Mouse (Mus musculus): ENCODE data around the gene Eif4enif1. TPM values are rescaled to one million over a fixed set of nuclear protein-coding genes. Genes with fewer than 3 reads are reported as not detected.

The Eif4enif1 gene
- polyA plus RNA-seq, 1 experiment from 2014 or later, result 36.7 TPM

- Histone ChIP-seq H3K9ac (ENCODE audit: low read length) (peak overlapping the region; percentile 97), H3K36me3 (ENCODE audit: control insufficient read depth, insufficient read depth, low read length) (peaks cover 14% of the 10 kb centered on the region), H3K9me3 (replicated peaks; ENCODE audit: control insufficient read depth, low read length) (no peaks in the 10 kb centered on the region), H3K27me3 (replicated peaks; ENCODE audit: control insufficient read depth, insufficient read depth, low read length) (no peaks in the 10 kb centered on the region), H3K27ac (ENCODE audit: low read depth, low read length) (peak overlapping the region; percentile 100), H3K4me3 (ENCODE audit: low read depth, low read length) (peak overlapping the region; percentile 85), H3K4me1 (ENCODE audit: control insufficient read depth, insufficient read depth, low read length) (peaks cover 23% of the 10 kb centered on the region), H3K4me2 (ENCODE audit: low read length) (peak overlapping the region; percentile 99)
- WGBS, result under 1% methylated on average over 25 of the region's 40 CpGs
- ATAC-seq, result peak; percentile 80
- peak; percentile 96 for DNase-seq (ENCODE audit: low spot score)
Observed at GRCm38 (mm10) chr11:3289302-3289802, 87.2 kb downstream of the Eif4enif1 start.

- ATAC-seq, result peak; percentile 52
Observed at GRCm38 (mm10) chr11:3289803-3290639, 87.8 kb downstream of the Eif4enif1 start.

GRCm38 (mm10) chr11:3290640-3291310 is 88.6 kb downstream of the Eif4enif1 start:
- Histone ChIP-seq H3K9ac (ENCODE audit: low read length) (peak overlapping the region; percentile 97), H3K36me3 (ENCODE audit: control insufficient read depth, insufficient read depth, low read length) (peaks cover 27% of the 10 kb centered on the region), H3K27ac (ENCODE audit: low read depth, low read length) (peak overlapping the region; percentile 100), H3K4me3 (ENCODE audit: low read depth, low read length) (peak overlapping the region; percentile 85), H3K4me1 (ENCODE audit: control insufficient read depth, insufficient read depth, low read length) (peaks cover 34% of the 10 kb centered on the region), H3K9me3 (replicated peaks; ENCODE audit: control insufficient read depth, low read length) (no peaks in the 10 kb centered on the region), H3K27me3 (replicated peaks; ENCODE audit: control insufficient read depth, insufficient read depth, low read length) (no peaks in the 10 kb centered on the region), H3K4me2 (ENCODE audit: low read length) (peak overlapping the region; percentile 99)
- under 1% methylated on average over 50 of the region's 50 CpGs for WGBS
- DNase-seq (ENCODE audit: low spot score) (peak; percentile 74), ATAC-seq (no peak)

More at GRCm38 (mm10) chr11:3289803-3290639, 87.8 kb downstream of the Eif4enif1 start:
- Histone ChIP-seq H3K27me3 (replicated peaks; ENCODE audit: control insufficient read depth, insufficient read depth, low read length) (no peaks in the 10 kb centered on the region), H3K4me3 (ENCODE audit: low read depth, low read length) (peak overlapping the region; percentile 85), H3K27ac (ENCODE audit: low read depth, low read length) (peak overlapping the region; percentile 100), H3K4me2 (ENCODE audit: low read length) (peak overlapping the region; percentile 99), H3K9me3 (replicated peaks; ENCODE audit: control insufficient read depth, low read length) (no peaks in the 10 kb centered on the region), H3K4me1 (ENCODE audit: control insufficient read depth, insufficient read depth, low read length) (peaks cover 29% of the 10 kb centered on the region), H3K9ac (ENCODE audit: low read length) (peak overlapping the region; percentile 97), H3K36me3 (ENCODE audit: control insufficient read depth, insufficient read depth, low read length) (peaks cover 20% of the 10 kb centered on the region)
- peak; percentile 96 for DNase-seq (ENCODE audit: low spot score)
- WGBS, result under 1% methylated on average over 77 of the region's 92 CpGs

- H3K36me3 ChIP-seq (ENCODE audit: control insufficient read depth, insufficient read depth, low read length), result peaks cover 34% of the 10 kb centered on the region
- H3K4me2 ChIP-seq (ENCODE audit: low read length), result peak overlapping the region; percentile 99
- under 1% methylated on average over 26 of the region's 26 CpGs for WGBS
- H3K4me3 ChIP-seq (ENCODE audit: low read depth, low read length), result peak overlapping the region; percentile 85
- H3K4me1 ChIP-seq (ENCODE audit: control insufficient read depth, insufficient read depth, low read length), result peaks cover 40% of the 10 kb centered on the region
- no peaks in the 10 kb centered on the region for H3K27me3 ChIP-seq (replicated peaks; ENCODE audit: control insufficient read depth, insufficient read depth, low read length)
- DNase-seq (ENCODE audit: low spot score) (peak; percentile 21), ATAC-seq (no peak)
- H3K27ac ChIP-seq (ENCODE audit: low read depth, low read length), result peak overlapping the region; percentile 100
- H3K9me3 ChIP-seq (replicated peaks; ENCODE audit: control insufficient read depth, low read length), result no peaks in the 10 kb centered on the region
- H3K9ac ChIP-seq (ENCODE audit: low read length), result peak overlapping the region; percentile 97
Observed at GRCm38 (mm10) chr11:3291311-3292061, 89.3 kb downstream of the Eif4enif1 start.

- peaks cover 40% of the 10 kb centered on the region for H3K36me3 ChIP-seq (ENCODE audit: control insufficient read depth, insufficient read depth, low read length)
- peak overlapping the region; percentile 100 for H3K27ac ChIP-seq (ENCODE audit: low read depth, low read length)
- peak overlapping the region; percentile 85 for H3K4me3 ChIP-seq (ENCODE audit: low read depth, low read length)
- H3K27me3 ChIP-seq (replicated peaks; ENCODE audit: control insufficient read depth, insufficient read depth, low read length), result no peaks in the 10 kb centered on the region
- peak overlapping the region; percentile 97 for H3K9ac ChIP-seq (ENCODE audit: low read length)
- DNase-seq (ENCODE audit: low spot score) (peak; percentile 76), ATAC-seq (peak; percentile 11)
- peak overlapping the region; percentile 99 for H3K4me2 ChIP-seq (ENCODE audit: low read length)
- H3K9me3 ChIP-seq (replicated peaks; ENCODE audit: control insufficient read depth, low read length), result no peaks in the 10 kb centered on the region
- 0% methylated on average over 8 of the region's 8 CpGs for WGBS
- H3K4me1 ChIP-seq (ENCODE audit: control insufficient read depth, insufficient read depth, low read length), result peaks cover 39% of the 10 kb centered on the region
Observed at GRCm38 (mm10) chr11:3292062-3292421, 89.8 kb downstream of the Eif4enif1 start.

GRCm38 (mm10) chr11:3292711-3293249 is 90.6 kb downstream of the Eif4enif1 start:
- no peaks in the 10 kb centered on the region for H3K9me3 ChIP-seq (replicated peaks; ENCODE audit: control insufficient read depth, low read length)
- peak overlapping the region; percentile 99 for H3K4me2 ChIP-seq (ENCODE audit: low read length)
- H3K27me3 ChIP-seq (replicated peaks; ENCODE audit: control insufficient read depth, insufficient read depth, low read length), result no peaks in the 10 kb centered on the region
- DNase-seq (ENCODE audit: low spot score), result peak; percentile 83
- H3K4me1 ChIP-seq (ENCODE audit: control insufficient read depth, insufficient read depth, low read length), result peaks cover 32% of the 10 kb centered on the region
- peak overlapping the region; percentile 97 for H3K9ac ChIP-seq (ENCODE audit: low read length)
- peak; percentile 17 for ATAC-seq
- H3K36me3 ChIP-seq (ENCODE audit: control insufficient read depth, insufficient read depth, low read length), result peaks cover 47% of the 10 kb centered on the region
- under 1% methylated on average over 8 of the region's 8 CpGs for WGBS
- peak overlapping the region; percentile 85 for H3K4me3 ChIP-seq (ENCODE audit: low read depth, low read length)
- H3K27ac ChIP-seq (ENCODE audit: low read depth, low read length), result peak overlapping the region; percentile 100

GRCm38 (mm10) chr11:3293361-3293760 is 91.2 kb downstream of the Eif4enif1 start:
- Histone ChIP-seq H3K36me3 (ENCODE audit: control insufficient read depth, insufficient read depth, low read length) (peaks cover 53% of the 10 kb centered on the region), H3K27ac (ENCODE audit: low read depth, low read length) (peak overlapping the region; percentile 100), H3K9me3 (replicated peaks; ENCODE audit: control insufficient read depth, low read length) (no peaks in the 10 kb centered on the region), H3K4me3 (ENCODE audit: low read depth, low read length) (peak overlapping the region; percentile 85), H3K27me3 (replicated peaks; ENCODE audit: control insufficient read depth, insufficient read depth, low read length) (no peaks in the 10 kb centered on the region), H3K4me2 (ENCODE audit: low read length) (peak overlapping the region; percentile 99), H3K4me1 (ENCODE audit: control insufficient read depth, insufficient read depth, low read length) (peaks cover 31% of the 10 kb centered on the region), H3K9ac (ENCODE audit: low read length) (peak overlapping the region; percentile 97)
- DNase-seq (ENCODE audit: low spot score), result no peak
- ATAC-seq, result no peak
- WGBS, result 9% methylated on average over 4 of the region's 4 CpGs
